Mouse (Mus musculus): ENCODE measurements around the gene Cul3. TPM values are rescaled to one million over a fixed set of nuclear protein-coding genes. Genes with fewer than 3 reads are reported as not detected.
A peak's percentile ranks its signal among the peaks of the same experiment; 100 is the strongest.

Gene Cul3
- polyA plus RNA-seq, 1 experiment from 2014 or later = 63.1 TPM

GRCm38 (mm10) chr1:80224839-80225412, 115.4 kb downstream of the Cul3 start:
- no peak for ATAC-seq
- no peak overlapping the region for H3K27ac ChIP-seq (ENCODE audit: low read depth, low read length)
- WGBS = 26% methylated on average over 3 of the region's 3 CpGs

GRCm38 (mm10) chr1:80221151-80221550, 119.1 kb downstream of the Cul3 start:
- 64% methylated on average over 4 of the region's 4 CpGs for WGBS
- Histone ChIP-seq H3K4me3 (ENCODE audit: low read depth, low read length) (no peak overlapping the region), H3K4me1 (ENCODE audit: control insufficient read depth, insufficient read depth, low read length) (0 out of 2 replicates have a peak, but pooled peaks cover 3% of the 10 kb centered on the region), H3K27me3 (replicated peaks; ENCODE audit: control insufficient read depth, insufficient read depth, low read length) (no peaks in the 10 kb centered on the region), H3K9ac (ENCODE audit: low read length) (no peak overlapping the region), H3K9me3 (replicated peaks; ENCODE audit: control insufficient read depth, low read length) (no peaks in the 10 kb centered on the region), H3K36me3 (ENCODE audit: control insufficient read depth, insufficient read depth, low read length) (no peaks in the 10 kb centered on the region), H3K27ac (ENCODE audit: low read depth, low read length) (no peak overlapping the region), H3K4me2 (ENCODE audit: low read length) (no peak overlapping the region)
- ATAC-seq (peak; percentile 55; the same call in 1 of the 2 replicates), DNase-seq (ENCODE audit: low spot score) (peak; percentile 44)

More at GRCm38 (mm10) chr1:80224839-80225412, 115.4 kb downstream of the Cul3 start:
- no peaks in the 10 kb centered on the region for H3K36me3 ChIP-seq (ENCODE audit: control insufficient read depth, insufficient read depth, low read length)
- peak; percentile 41 for DNase-seq (ENCODE audit: low spot score)
- no peak overlapping the region for H3K4me3 ChIP-seq (ENCODE audit: low read depth, low read length)
- 0 out of 2 replicates have a peak, but pooled peaks cover 3% of the 10 kb centered on the region for H3K4me1 ChIP-seq (ENCODE audit: control insufficient read depth, insufficient read depth, low read length)
- no peaks in the 10 kb centered on the region for H3K27me3 ChIP-seq (replicated peaks; ENCODE audit: control insufficient read depth, insufficient read depth, low read length)
- no peak overlapping the region for H3K4me2 ChIP-seq (ENCODE audit: low read length)
- no peak overlapping the region for H3K9ac ChIP-seq (ENCODE audit: low read length)
- no peaks in the 10 kb centered on the region for H3K9me3 ChIP-seq (replicated peaks; ENCODE audit: control insufficient read depth, low read length)

- Histone ChIP-seq H3K4me3 (ENCODE audit: low read depth, low read length) (no peak within 1 kb of the TSS), H3K27ac (ENCODE audit: low read depth, low read length) (no peak within 1 kb of the TSS), H3K4me2 (ENCODE audit: low read length) (no peak within 1 kb of the TSS), H3K9ac (ENCODE audit: low read length) (no peak within 1 kb of the TSS), H3K36me3 (ENCODE audit: control insufficient read depth, insufficient read depth, low read length) (no peaks in the 10 kb centered on the region), H3K9me3 (replicated peaks; ENCODE audit: control insufficient read depth, low read length) (no peaks in the 10 kb centered on the region), H3K27me3 (replicated peaks; ENCODE audit: control insufficient read depth, insufficient read depth, low read length) (no peaks in the 10 kb centered on the region), H3K4me1 (ENCODE audit: control insufficient read depth, insufficient read depth, low read length) (no peaks in the 10 kb centered on the region)
- ATAC-seq (peak; percentile 37; the same call in 1 of the 2 replicates), DNase-seq (ENCODE audit: low spot score) (no peak)
- WGBS = 90% methylated on average over 6 of the region's 6 CpGs
Measured at GRCm38 (mm10) chr1:80218268-80218667, 122.0 kb downstream of the Cul3 start, which contains the start of gene Fam124b. TSS of gene Fam124b (minus strand) at chr1:80218473.

Other genes starting within 250 kb of the Cul3 start
- gene Fam124b, start 122.0 kb downstream of the Cul3 start, polyA plus RNA-seq (2014; fragmentation: Nextera tagmentation; extraction: Ambion mirVana) = 0.44 and 0.56 TPM in 2 replicates
- gene Gm45261, start 121.0 kb upstream of the Cul3 start, polyA plus RNA-seq (2014; fragmentation: Nextera tagmentation; extraction: Ambion mirVana) = not detected in 2 replicates